Mouse (Mus musculus) liver, adult 2 months (tissue): ENCODE data around the gene Trim2. TPM values are rescaled to one million over a fixed set of nuclear protein-coding genes. Genes with fewer than 3 reads are reported as not detected.
A peak's percentile ranks its signal among the peaks of the same experiment; 100 is the strongest.

Source experiments
- DNase-seq: peaks from one replicate; pipeline ENCODE4 v3.0.0-alpha.2; 2011; ENCODE audit warnings: low read depth, low spot score; ENCODE audit errors: extremely low read depth
- H3K27ac ChIP-seq: fragments of 200-500 bp; replicated peaks from 2 replicates; pipeline ENCODE4 v1.5.1; 2012; ENCODE audit warnings: low read depth, mild to moderate bottlenecking, control low read depth, inconsistent platforms, low read length; ENCODE audit not compliant: insufficient read depth
- H3K27me3 ChIP-seq: fragments of 200-500 bp; 2 replicates; pipeline ENCODE4 v1.6.1; 2012; ENCODE audit warnings: mild to moderate bottlenecking, moderate library complexity, low read length, inconsistent platforms; ENCODE audit not compliant: control insufficient read depth, insufficient read depth
- H3K36me3 ChIP-seq: fragments of 200-500 bp; 2 replicates; pipeline ENCODE4 v1.6.1; 2012; ENCODE audit warnings: low read length, inconsistent platforms; ENCODE audit not compliant: control insufficient read depth, insufficient read depth
- H3K4me1 ChIP-seq: fragments of 200-500 bp; 2 replicates; pipeline ENCODE4 v1.6.1; 2011; ENCODE audit warnings: low read length; ENCODE audit not compliant: control insufficient read depth, insufficient read depth
- H3K4me3 ChIP-seq: fragments of 200-500 bp; 2 replicates; pipeline ENCODE4 v1.5.1; 2011; ENCODE audit warnings: low read depth, mild to moderate bottlenecking, control low read depth, low read length, moderate library complexity; ENCODE audit not compliant: insufficient read depth
- H3K79me2 ChIP-seq: fragments of 200-500 bp; 2 replicates; pipeline ENCODE4 v1.6.1; 2012; ENCODE audit warnings: inconsistent platforms, mild to moderate bottlenecking, low read length, moderate library complexity; ENCODE audit not compliant: control insufficient read depth, insufficient read depth
- H3K9ac ChIP-seq: fragments of 200-500 bp; 2 replicates; pipeline ENCODE4 v1.6.1; 2012; ENCODE audit warnings: low read depth, mild to moderate bottlenecking, control low read depth, inconsistent platforms, low read length
- CTCF ChIP-seq: fragments of 200-500 bp; IDR thresholded peaks from 2 replicates; pipeline ENCODE4 v1.5.1; 2011; ENCODE audit warnings: low read depth, low read length, control low read depth
- POLR2A ChIP-seq: fragments of 200-500 bp; IDR thresholded peaks from 2 replicates; pipeline ENCODE4 v1.6.1; 2011; ENCODE audit warnings: low read length, control low read depth; ENCODE audit not compliant: insufficient read depth; ENCODE audit errors: extremely low read depth
- whole genome bisulfite sequencing: fragments of 180-500 bp; shearing (Covaris S2); methylation state at CpG from one replicate; pipeline ENCODE4 v1.1.7; 2018; 5-methylcytosine and 5-hydroxymethylcytosine counted together
- polyA plus RNA-seq: library from polyadenylated mRNA; depleted of rRNA; stranded (reverse); fragments of >200 nt; gene quantifications from 2 replicates; pipeline ENCODE4 v1.2.3, GENCODE M21; 2012; rRNA removed
- total RNA-seq: library from RNA; depleted of rRNA; stranded (reverse); fragments of >200 nt; gene quantifications from 2 replicates; pipeline ENCODE4 v1.2.3, GENCODE M21; 2014; rRNA removed

Trim2 gene
- total RNA-seq, result 10.0 and 11.1 TPM in 2 replicates
- polyA plus RNA-seq, result 26.3 and 27.4 TPM in 2 replicates

- WGBS, result 99% methylated on average over 3 of the region's 3 CpGs
- DNase-seq, result no peak
Observed at GRCm38 (mm10) chr3:84306777-84307176, at the start of gene Trim2. Trim2 (minus strand) TSS chr3:84306877.

GRCm38 (mm10) chr3:84355930-84356689 lies 49.4 kb upstream of the Trim2 start:
- no peak overlapping the region for H3K9ac ChIP-seq
- TF ChIP-seq POLR2A, result no peak
- TF ChIP-seq CTCF, result peak; percentile 30
- no peaks in the 10 kb centered on the region for H3K36me3 ChIP-seq
- H3K27me3 ChIP-seq, result no peaks in the 10 kb centered on the region
- no peaks in the 10 kb centered on the region for H3K4me1 ChIP-seq
- WGBS, result 45% methylated on average over 12 of the region's 12 CpGs
- H3K27ac ChIP-seq, result no peak overlapping the region
- H3K4me3 ChIP-seq, result no peak overlapping the region
- no peaks in the 10 kb centered on the region for H3K79me2 ChIP-seq
- DNase-seq, result peak; percentile 51

More at GRCm38 (mm10) chr3:84306777-84307176, at the start of gene Trim2:
- Histone ChIP-seq H3K9ac (no peak within 1 kb of the TSS), H3K4me3 (no peak within 1 kb of the TSS), H3K4me1 (peaks cover 4% of the 10 kb centered on the region), H3K27me3 (no peaks in the 10 kb centered on the region), H3K27ac (no peak within 1 kb of the TSS), H3K36me3 (no peaks in the 10 kb centered on the region), H3K79me2 (no peaks in the 10 kb centered on the region)
- TF ChIP-seq POLR2A (no peak), CTCF (no peak)

GRCm38 (mm10) chr3:84352353-84353034 lies 45.8 kb upstream of the Trim2 start:
- H3K79me2 ChIP-seq, result no peaks in the 10 kb centered on the region
- H3K36me3 ChIP-seq, result no peaks in the 10 kb centered on the region
- peak; percentile 29 for DNase-seq
- no peak overlapping the region for H3K9ac ChIP-seq
- 60% methylated on average over 5 of the region's 5 CpGs for WGBS
- no peaks in the 10 kb centered on the region for H3K27me3 ChIP-seq
- H3K4me3 ChIP-seq, result no peak overlapping the region
- TF ChIP-seq POLR2A (no peak), CTCF (peak; percentile 84)
- peaks cover 1% of the 10 kb centered on the region for H3K4me1 ChIP-seq
- no peak overlapping the region for H3K27ac ChIP-seq

DNA sequence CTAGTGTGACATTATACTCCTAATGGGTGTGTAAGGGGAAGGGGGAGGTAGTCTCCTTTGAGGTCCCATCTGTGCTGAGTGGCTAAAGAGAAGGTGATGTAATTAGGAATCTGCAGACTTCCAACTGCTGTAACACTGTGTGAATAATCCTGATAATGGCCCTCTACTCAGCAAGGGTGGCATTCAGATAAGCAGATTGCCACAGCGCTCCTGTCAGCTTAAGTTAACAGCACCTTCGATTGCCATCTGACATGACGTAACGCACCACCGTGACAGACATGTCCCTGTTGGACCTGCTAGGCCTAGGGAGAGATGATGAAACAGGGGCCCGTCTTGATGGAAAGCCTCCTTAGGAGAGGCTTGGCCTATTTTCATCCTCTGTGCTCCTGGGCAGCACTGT lies 43.6 kb upstream of the Trim2 start:
- TF ChIP-seq CTCF (no peak), POLR2A (no peak)
- Histone ChIP-seq H3K27me3 (no peaks in the 10 kb centered on the region), H3K27ac (no peak overlapping the region), H3K4me3 (no peak overlapping the region), H3K36me3 (no peaks in the 10 kb centered on the region), H3K4me1 (peaks cover 6% of the 10 kb centered on the region), H3K79me2 (no peaks in the 10 kb centered on the region), H3K9ac (no peak overlapping the region)
- DNase-seq, result peak; percentile 25
- WGBS, result 57% methylated on average over 6 of the region's 6 CpGs

DNA sequence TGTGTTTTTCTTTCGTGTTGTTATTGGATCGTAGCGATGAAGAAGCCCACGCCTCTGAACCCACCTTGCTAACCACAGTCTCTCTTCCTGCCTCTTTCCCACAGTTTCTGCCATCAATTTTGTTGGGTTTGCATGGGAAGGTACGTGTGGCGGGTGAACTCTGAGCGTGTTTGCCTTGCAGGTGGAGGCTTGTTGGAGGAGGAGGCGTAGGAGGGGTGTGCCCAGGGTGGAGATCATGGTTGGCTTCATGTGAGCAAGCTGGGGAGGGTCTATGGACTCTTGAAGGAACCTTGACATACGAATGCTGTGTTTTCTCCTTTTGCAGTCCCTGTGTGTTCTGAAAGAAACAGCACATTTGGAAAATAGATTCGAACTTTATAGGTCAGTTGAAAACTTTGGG lies 43.1 kb upstream of the Trim2 start:
- Histone ChIP-seq H3K4me1 (peaks cover 8% of the 10 kb centered on the region), H3K27ac (no peak overlapping the region)

More for the DNA sequence above, 43.1 kb upstream of the Trim2 start:
- no peaks in the 10 kb centered on the region for H3K36me3 ChIP-seq
- no peaks in the 10 kb centered on the region for H3K27me3 ChIP-seq
- no peaks in the 10 kb centered on the region for H3K79me2 ChIP-seq
- no peak for DNase-seq
- WGBS, result 89% methylated on average over 10 of the region's 10 CpGs
- no peak overlapping the region for H3K9ac ChIP-seq
- TF ChIP-seq POLR2A (no peak), CTCF (no peak)
- H3K4me3 ChIP-seq, result no peak overlapping the region
